Mouse (Mus musculus) bone marrow macrophage, adult 2 months (primary cell): ENCODE measurements around the gene Trim29.

Source experiments
- CTCF ChIP-seq: IDR thresholded peaks from 2 replicates; pipeline ENCODE4 v1.5.1; 2012; ENCODE audit warnings: low read depth, mild to moderate bottlenecking, low read length, moderate library complexity
- POLR2A ChIP-seq: IDR thresholded peaks from 2 replicates; pipeline ENCODE4 v1.6.1; 2012; ENCODE audit warnings: mild to moderate bottlenecking, low read depth, low read length, borderline replicate concordance

GRCm38 (mm10) chr9:43337636-43338035 lies 27.0 kb downstream of the Trim29 start:
- no peak for TF ChIP-seq POLR2A
- TF ChIP-seq CTCF: no peak
